Mouse (Mus musculus): ENCODE data around the gene Pitpnm2.

The Pitpnm2 gene

DNA sequence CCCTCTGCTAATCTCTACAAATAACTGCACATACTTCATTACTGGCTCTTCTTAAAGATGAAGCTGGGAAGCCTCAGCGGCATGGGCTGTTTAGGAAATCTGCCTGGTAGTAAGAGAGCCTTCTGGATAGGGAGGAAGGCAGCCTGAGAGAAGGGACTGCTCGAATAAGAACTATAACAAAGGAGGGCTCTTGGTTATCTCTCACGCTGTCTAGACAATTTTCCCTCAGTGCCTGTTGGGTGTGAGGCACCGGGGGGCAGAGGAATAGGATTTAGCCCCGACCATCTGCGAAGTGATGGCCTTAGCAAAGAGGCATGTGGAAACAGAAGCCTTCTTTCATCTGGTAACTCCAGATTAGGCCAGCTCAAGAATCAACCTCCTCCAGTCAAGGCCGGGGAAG lies 2.3 kb downstream of the Pitpnm2 start:
- DNase-seq = no peak

DNA sequence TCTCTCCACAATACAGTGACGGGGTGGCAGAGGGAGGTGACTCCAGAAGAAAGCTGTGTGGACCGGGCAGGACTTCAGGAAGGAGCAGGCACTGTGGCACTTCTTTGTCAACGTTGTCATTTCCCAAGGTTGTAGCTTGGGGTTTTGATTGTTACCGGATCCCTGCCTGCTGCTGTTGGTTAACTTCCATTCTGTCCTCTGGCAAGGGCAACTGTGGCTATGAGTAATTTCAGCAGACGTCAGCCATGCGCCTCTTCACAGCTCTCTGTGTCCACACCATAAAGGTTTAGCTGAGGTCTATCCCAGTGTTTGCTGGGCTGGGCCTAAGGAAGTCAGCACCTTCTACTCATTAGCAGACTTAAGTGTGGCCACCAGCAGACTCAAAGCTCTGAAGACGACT lies 4.7 kb downstream of the Pitpnm2 start:
- DNase-seq = no peak

DNA sequence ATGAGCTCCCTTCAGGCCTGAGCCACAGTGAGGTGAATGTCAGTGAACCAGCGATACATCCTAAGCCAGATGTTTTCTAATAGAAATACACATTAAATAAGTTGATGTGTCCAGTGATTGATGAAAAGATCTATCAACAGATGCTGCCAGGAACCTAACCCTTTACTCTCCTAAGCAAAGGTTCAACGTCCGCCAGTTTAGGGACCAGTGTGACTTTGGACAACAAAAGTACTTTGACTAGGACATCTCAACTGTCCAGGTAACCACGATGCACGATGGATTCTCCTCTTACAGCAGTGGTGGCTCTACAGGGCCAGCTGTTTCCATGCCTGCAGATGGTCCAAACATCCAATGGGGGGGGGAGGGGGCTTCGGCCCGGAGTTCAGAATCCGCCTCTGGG lies 5.1 kb downstream of the Pitpnm2 start:
- DNase-seq = no peak

DNA sequence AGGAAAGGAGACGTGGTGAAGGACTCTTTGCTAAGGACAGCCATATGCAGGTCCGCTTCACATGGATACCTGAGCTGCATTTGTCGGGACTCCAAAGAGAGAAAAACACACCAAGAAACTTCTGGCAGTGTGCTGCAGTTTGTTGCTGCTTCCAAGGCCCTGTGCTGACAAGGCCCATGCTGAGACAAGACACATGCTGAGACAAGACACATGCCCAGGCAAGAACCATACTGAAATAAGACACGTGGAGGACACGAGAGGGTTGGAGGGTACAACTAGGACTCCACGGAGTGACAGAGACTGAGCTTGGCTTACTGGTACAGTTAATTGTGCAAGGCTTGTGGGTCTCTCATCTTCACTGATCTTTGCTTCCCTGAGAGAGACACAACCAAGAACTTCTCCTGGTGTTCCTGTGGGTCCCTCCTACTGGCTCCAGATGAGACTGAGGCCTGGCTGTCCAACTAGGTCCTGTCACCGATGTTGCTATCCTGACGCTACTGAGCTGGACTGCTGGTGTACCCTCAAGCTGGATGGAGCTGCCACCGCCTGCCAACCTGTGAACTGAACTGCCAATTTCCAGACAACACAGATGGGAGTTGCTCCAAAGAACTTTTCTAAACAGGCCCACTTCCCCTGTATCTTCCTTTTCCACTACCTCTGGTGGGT lies 6.2 kb downstream of the Pitpnm2 start:
- DNase-seq = no peak

DNA sequence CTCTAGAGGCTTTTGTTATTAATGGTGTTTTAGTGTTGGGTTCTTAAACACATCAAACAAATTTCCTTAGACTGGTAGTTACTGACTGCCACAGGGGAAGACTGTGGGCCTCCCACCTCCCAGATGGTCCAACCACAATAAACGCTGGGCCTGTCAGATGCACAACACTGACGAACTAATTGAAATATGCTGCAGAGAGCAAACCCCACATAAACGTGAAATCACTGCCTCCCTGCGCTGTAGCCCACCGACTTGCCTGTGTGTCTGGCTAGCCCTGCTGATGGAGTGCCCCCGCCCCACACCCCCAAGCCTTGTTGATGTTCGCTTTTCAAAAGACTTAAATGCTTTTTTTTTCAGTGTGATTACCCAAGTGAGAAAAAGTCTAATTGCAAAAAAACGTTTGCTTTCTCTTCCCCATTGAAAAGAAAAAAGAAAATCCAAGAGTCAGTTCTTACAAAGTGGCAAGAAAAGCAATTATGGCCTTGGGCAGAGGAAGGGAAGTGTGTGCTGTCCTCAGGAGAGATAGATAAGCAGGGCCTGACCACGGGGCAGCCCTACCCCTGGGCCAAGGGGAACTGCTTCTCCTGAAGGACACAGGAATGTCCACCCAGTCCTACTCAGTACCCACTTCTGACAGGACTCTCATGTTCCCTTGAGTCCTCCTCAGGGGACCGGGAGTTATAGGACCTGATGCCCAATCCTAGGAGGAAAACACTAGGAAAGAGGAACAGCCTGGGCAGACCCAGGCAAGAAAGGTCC lies 7.7 kb downstream of the Pitpnm2 start:
- DNase-seq = no peak

DNA sequence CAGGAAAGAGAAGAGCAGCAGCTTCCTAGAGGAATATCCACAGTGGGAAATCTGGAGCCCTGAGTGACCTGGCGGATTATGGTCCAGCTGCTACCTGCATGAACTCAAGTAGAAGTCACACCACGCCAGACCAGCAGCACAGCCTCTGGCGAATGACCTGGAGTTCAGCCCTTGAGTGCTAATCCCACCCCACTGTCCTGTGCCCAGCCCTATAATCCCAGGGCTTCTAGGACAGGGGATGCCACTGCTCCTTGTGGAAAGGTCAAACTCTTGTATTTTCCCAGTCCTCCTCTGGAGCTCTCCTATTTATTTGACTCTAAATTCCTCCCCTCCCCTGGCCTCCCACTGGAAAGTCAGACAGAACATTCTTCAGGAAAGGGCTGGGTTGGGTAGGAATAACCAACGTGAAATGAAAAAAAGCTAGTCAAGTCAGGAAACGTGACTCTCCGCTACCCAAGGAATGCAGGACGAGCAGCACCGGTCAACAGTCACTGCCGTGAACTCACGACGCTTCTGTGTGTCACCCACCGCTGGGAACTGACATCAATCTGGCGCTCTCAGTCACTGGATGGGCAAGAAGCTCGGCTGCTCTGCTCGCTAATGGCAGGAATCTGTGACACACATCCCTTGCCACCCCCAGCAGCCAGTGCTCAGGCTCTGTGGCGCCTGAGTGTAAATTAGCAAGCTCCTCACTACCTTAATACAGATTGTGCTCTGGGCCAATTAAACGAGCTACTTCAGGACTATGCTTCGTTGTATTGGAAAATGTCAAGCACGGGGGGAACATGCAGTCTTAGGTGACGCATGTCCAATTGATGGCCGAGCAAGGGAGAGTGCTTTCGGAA lies 8.5 kb downstream of the Pitpnm2 start:
- DNase-seq = no peak

DNA sequence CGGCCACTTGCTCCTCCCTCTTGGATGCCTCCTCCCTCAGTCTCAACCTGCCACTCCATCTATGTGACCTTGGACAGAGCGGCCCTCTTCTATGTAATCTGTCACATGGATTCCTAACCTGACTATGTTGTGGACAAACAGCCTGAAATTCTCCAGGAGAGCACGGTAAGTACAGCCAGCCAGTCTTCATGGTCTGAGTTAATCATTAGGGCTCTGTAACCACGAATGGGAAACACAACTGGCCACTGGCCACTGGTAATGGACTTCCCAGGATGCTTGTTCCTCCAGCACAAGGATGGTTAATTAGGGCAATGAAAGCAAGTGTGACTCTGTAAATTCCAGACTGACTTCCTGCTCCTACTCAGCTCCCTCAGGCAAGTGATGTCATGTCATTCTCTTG lies 13.4 kb downstream of the Pitpnm2 start:
- no peak for DNase-seq

DNA sequence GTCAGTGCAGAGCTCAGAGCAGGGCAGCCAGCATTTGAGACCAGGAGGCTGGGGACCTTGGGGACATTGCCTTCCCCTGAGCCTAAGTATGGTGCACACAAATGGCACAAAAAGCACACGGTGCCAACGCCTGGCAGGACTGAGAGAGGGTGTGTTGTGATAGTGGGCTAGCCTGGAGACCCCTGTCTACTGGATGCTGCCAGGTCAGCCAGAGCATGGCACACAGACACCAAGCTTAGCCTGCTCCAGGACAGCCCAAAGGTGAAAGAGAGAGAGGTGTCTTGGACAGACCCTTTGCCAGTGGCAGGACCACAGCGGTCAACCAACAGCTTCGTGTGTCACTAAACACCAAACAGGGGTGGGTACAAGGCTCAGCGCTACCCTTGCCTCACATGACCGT lies 14.8 kb downstream of the Pitpnm2 start:
- no peak for DNase-seq

DNA sequence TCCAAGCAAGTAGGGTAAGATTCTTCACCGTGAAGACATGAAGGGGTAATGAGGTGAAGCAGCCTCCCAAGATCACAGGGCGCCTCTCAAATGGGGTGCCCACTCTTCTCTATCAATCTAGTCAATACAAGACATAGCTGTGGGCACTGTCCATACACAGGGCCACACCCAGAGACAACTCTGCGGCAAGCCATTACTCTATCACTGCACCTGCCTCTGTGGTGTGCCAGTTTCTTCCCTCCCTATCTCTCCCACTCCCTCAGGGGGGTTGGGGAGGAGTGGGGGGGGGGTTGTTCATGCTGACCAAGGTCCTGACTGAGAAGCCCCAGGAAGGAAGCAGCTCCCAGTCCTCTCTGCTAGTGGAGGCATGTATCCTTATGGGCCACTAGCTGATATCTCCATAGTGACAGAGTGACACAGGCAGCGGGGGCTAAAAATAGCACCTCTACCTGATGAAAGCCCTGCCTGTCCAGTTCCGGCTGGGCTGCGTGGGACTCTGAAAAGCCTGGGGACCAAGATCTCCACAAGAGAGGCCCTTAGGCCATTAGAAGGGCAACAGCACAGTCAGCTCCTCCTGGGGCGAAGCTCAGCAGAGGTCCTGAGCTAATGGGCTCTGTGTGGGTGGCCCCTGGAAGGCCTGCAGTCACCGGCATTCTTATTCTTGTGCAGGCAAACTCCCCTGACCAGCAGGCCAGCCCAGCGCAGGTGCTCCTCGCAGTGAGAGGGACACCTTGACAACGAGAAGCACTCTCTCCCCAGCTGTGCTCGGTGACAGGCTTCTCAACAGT lies 15.5 kb downstream of the Pitpnm2 start:
- no peak for DNase-seq

DNA sequence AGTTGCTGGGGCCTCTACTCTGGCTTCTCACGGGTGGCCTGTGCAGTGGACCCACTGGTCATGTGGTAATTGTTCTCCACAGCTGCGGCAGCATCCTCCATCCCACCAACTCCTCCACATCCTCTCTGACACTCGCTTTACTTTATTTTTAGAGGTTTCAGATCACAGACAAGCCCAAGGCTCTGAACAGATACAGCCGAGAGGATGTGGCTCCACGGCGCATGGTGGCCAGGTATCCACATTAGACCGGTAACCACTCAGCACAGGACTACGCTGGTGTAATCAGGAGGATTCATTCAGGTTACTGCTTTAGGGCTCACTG lies 16.5 kb downstream of the Pitpnm2 start:
- DNase-seq = peak; percentile 5

DNA sequence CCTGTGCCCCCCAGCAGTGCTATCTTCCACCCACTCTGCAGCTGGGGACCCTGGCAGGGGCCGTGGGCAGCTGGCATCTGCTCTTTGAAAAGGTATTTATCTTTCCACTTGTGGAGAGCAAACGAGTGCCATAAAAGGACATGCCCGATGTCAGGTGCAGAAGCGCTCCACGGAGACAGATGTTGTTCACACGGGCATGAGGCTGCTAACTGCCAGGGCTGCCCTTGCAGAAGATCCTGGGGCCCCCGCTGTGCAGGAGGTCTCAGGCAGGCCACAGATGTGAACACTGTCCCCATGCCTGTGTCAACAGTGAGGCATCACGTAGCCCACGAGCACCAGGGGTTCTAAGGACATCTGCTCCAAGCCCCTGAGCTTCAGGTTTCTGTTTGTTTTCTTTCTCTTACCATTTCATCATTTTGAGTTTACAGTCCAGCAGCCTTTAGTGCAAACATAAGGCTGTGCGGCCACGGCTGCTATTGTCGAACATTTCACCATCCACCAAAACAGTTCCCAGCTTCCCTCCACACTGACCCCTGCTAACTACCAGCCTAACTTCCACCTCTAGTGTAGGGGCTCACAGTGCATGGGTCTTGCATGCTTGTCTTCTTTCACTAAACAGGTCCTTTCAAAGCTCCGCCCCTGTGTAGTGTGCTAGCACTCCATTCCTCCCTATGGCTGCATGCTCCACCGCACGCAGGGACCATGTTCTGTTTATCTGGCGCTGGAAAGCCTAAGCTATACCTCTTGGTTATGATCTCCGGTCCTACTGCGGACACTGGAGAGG lies 17.0 kb downstream of the Pitpnm2 start:
- peak; percentile 8 for DNase-seq

DNA sequence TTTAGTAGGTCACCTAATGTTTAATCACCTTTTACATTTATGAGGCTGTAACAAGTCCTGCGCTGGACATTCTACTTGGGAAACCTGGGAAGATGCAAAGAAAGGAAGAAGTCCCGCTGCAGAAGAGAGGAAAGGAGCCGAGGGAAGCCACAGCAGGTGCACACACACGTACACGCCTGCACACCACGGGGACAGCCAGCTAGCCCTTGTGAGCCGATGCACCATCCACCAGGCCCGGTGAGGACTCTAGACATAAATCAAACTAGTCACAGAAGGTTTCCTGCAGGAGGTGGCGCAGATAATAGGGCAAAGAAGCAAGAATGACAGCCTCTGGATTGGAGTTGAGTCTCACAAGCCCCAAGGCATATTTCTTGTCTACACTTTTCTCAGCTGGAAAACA lies 19.1 kb downstream of the Pitpnm2 start:
- DNase-seq = peak; percentile 1

DNA sequence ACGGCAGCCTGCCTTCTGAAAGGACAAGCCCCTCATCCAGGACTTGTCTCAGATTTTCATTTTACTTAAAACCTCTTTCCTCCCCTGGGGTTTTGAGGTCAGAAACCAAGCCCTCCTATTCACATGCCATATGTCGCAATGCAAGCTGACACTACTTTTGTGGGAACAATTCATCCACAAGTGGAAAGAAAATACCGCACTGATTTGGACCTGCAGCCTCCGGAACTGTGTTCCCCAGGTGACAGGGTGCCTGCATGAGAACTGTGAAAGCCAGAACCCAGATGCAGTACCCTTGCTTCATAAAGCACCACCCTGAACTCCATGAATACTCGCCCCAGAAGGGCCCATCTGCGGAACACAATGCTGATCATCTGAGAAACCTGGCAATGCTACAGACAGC lies 22.4 kb downstream of the Pitpnm2 start:
- no peak for DNase-seq

DNA sequence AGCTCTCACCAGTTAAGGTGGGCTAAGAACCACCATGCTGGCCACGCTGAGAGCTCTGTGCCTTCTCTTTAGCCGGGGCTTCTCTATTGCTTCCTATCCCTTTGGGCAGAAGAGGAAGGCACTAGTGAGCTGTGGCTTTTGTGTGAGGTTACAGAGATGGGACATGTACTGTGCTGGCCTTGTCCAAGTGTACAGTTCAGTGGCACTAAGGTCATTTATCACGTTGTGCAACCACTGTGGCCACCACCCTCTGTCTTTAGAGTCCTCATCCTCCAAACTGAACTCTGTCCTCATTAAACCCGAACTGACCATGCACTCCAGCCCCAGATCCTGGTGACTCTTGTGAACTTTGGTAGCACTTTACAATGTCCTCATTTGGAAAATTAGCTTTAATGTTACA lies 23.1 kb downstream of the Pitpnm2 start:
- no peak for DNase-seq

DNA sequence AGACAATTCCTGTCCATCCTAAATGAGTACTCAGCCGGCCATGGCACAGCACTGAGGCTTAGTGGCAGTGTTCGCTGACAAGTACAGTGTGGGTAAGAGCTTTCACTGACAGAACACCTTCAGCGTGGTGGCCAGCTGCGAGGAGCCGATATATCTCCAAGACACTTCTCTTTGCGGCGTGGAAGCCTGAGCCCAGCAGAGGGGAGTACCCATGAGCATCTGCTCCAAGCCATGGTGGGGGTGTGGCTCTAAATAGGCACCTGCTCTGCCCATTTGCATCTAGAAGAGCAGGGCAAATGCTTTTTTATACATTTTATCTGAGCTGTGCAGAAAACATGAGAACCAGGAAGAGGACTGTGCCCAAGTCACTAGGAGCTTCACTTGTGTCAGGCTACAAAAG lies 23.7 kb downstream of the Pitpnm2 start:
- DNase-seq = no peak

DNA sequence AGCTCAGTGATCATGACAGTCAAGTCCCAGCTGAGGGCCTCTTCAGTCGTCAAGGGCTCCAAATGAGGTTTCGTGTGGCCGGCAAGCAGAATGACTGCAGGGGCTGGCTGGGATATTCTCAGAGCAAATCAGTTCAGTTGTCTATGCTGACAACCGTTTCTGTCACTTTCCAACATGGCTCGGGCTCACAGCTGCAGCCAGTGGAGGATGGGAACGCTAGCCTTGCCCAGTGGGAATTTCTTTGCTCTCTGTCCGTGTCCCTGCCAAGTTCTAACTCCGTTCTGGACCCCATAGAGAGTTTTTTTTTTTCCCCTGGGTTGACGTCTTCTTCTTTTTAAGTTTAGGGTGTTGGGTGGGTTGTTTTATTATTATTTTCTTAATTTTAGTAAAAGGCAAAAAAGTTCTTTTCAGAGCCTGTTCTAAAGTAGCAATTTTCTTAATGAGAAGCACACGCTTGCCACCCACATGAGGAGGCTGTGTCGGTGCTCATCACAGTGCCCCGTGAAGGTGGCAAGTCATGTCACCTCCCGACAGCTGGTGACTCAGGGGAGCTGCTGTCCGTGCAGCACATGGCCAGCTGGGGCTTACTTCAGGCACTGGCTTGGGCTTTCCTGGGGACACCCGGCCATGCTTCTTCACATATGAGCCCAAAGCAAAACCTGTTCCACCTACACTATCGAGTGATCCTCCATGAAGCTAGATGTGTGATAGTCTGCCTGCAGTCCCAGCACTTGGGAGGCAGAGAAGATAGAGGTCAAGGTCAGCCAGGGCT lies 25.1 kb downstream of the Pitpnm2 start:
- DNase-seq = no peak

DNA sequence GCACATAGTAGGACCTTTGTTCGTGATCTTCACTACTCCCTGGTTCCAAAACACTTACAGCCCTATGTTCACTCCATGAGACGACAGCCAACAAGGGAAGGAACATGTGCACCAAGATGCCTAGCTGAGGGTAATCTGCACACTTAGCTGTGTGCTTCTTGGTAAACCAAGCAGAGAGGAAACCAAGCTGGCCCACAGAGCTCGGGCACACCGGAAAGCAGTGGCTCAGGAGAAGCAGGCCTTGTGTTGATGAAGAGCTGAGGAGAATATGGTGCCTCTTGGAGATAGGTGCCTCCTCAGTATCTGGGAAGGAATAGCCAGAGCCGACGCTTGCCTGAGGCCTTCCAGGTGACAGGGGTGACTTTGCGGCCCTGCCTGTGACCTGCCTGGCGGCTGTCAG lies 26.0 kb downstream of the Pitpnm2 start:
- DNase-seq = no peak

DNA sequence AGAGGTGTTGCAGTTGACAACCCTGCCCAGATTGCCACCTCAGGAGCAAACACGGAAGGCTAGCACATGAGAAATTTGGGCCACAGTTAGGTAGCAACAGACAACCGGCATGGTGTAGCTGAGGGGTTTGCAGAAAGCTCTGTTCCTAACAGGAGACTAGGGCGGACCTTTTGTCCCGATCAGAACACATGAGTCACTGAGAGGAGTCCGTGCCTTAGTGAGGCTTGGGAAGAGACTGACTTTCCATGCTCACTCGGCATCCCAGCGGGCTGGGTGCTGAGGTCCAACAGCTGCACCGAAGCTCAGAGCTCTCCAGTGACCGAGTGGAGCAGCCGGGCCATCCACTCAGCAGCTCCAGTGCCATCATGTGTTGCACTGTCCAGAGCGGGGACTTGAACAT lies 26.9 kb downstream of the Pitpnm2 start:
- DNase-seq = no peak

DNA sequence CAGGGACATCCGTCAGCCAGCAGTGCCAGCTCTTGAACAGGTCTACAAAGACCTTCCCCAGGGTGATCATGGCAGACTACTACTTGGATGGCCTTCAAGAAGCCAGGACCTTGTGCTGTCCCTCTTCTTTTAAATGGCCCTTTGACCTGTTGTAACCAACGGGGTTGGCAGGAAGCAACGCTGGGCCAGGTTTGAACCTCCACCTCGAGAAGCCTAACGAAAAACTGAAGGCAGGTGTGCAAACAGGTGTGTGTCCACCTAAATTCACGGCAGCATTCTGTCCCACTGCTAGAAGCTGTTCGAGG lies 27.9 kb downstream of the Pitpnm2 start:
- DNase-seq = no peak

DNA sequence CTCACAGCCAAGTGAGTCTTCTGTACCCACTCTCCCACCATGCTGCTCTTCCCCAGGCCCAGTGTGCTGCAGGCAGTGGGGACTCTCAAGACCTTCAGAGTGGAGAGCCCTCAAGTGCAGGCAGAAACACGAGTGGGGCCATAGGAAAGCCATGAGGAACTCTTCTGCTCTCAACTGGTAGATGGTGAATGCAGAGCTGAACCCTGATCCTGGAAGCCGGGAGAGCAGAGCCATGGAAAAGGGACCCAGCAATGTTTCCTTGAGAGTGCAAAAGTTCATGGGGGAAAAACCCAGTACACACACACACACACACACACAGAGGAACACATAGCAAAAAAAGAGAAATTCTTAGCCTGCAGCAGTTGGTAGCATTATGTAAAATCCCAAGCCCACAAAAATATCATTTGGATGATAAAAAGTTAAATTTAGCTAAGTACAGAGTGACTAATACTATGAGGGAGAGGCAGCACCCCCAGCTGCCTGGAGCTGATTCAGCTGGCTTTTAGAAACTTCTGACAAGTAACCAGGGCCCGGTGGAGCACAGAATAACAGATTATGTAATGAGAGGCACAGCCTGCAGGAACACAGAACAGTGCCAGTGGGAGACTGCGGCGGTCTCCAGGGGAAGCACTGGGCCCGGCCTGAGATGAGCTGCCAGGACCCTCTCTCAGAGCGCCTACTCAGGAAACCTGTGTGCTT lies 28.4 kb downstream of the Pitpnm2 start:
- peak; percentile 65 for DNase-seq

DNA sequence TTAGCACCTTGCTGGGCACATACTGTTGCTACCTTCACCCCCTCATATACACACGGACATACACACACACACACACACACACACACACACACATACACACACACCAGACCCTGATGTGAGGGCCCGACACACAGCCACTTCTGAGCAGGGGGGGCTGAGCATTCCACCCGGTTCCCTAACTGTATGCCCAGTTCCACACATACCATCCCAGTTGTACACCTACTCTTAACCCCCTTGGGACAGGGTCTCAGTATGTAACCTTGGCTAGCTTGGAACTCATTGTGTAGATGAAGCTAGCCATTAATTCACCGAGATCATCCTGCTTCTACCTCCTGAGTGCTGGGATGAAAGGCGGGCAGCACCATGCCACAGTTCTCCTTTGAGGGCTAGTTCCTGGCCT lies 29.0 kb downstream of the Pitpnm2 start:
- no peak for DNase-seq

Data from right cerebral cortex, postnatal 14 days (tissue).